Mouse (Mus musculus) small intestine, adult 2 months (tissue): ENCODE measurements at regions not wholly inside any gene's neighbourhood (a gene's known extent, or its start where the extent isn't known, plus 50 kb on each side); places are given as distances from the start of the nearest gene placed in this dataset.

Source experiments
- CTCF ChIP-seq: fragments of 200-500 bp; IDR thresholded peaks from 2 replicates; pipeline ENCODE4 v1.5.1; 2012; ENCODE audit warnings: low read depth, mild to moderate bottlenecking, control low read depth, inconsistent platforms, low read length, moderate library complexity, mixed read lengths; ENCODE audit not compliant: insufficient replicate concordance, insufficient read length; ENCODE audit errors: extremely low read depth
- POLR2A ChIP-seq: fragments of 200-500 bp; IDR thresholded peaks from 2 replicates; pipeline ENCODE4 v1.6.1; 2012; ENCODE audit warnings: low read depth, mild to moderate bottlenecking, control low read depth, inconsistent platforms, low read length, moderate library complexity

DNA sequence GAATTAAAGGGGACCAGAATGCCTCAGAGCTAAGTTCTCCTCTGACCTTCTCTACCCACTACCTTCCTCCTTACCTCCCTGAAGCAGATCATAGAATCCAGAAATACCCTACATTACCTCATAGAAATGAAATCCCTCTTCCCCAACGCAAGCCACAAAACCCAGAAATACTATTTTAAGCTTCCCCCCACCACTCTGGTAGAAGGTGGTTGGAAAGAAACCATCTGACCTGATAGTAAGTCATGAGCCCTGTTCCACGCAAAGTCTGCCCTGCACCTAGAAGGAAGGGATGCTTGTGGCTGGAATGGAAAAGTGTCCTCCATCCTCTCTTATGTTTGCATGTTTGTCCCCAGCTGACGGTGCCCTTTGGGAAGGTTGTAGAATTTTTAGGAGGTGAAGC, 283.8 kb downstream of the Spry2 start:
- TF ChIP-seq POLR2A (no peak), CTCF (no peak)
